Mouse (Mus musculus) olfactory bulb, adult 2 months (tissue): Measurements from ENCODE around the gene Prpf19.

ENCODE experiments used
- CTCF ChIP-seq: fragments of 200-500 bp; IDR thresholded peaks from 2 replicates; pipeline ENCODE4 v1.5.1; 2012; ENCODE audit warnings: low read depth, mild to moderate bottlenecking, low read length, moderate library complexity; ENCODE audit not compliant: insufficient read depth
- POLR2A ChIP-seq: fragments of 200-500 bp; IDR thresholded peaks from 2 replicates; pipeline ENCODE4 v1.6.1; 2012; ENCODE audit warnings: mild to moderate bottlenecking, low read depth, low read length, moderate library complexity; ENCODE audit not compliant: insufficient read depth

DNA sequence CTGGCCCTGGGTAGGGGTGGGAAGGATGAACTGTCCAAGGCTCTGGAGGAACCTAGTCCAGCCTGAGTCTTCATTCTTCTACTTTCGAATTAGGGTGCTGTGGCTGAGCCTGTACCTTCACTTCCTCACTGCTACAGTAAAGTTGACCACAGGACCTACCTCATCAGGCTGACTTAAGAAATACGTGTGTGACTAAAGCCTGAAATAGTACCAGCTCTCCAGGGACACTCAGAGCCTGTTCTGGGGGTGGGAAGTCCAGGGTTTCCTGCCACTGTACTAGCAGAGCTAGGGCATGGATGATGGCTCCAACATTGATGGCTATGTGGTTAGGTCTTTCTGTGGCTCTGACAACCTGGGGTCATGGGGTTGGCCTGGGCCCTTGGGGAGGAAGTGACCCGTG is 48.9 kb downstream of the Prpf19 start:
- no peak for TF ChIP-seq POLR2A
- TF ChIP-seq CTCF = no peak
